Mouse (Mus musculus) liver, embryonic 16.5 days (tissue): ENCODE results near the gene 0610010K14Rik. TPM values are rescaled to one million over a fixed set of nuclear protein-coding genes. Genes with fewer than 3 reads are reported as not detected.
A peak's percentile ranks its signal among the peaks of the same experiment; 100 is the strongest.

ENCODE experiments used
- ATAC-seq: fragments of 200-750 bp; cut with Nextera tagmentation; 2 replicates; pipeline ENCODE4 v1.8.0; 2017; ENCODE audit warnings: low read depth, mild to moderate bottlenecking, moderate number of reproducible peaks, moderate library complexity
- H3K27ac ChIP-seq: fragments of 300-500 bp; sonication (generic); 2 replicates; pipeline ENCODE4 v1.5.1; 2014; ENCODE audit warnings: mild to moderate bottlenecking, low read length
- H3K27me3 ChIP-seq: fragments of 300-500 bp; sonication (generic); 2 replicates; pipeline ENCODE4 v1.6.1; 2014; ENCODE audit warnings: low read depth, low read length, mixed read lengths; ENCODE audit not compliant: control insufficient read depth, insufficient read depth
- H3K36me3 ChIP-seq: fragments of 300-500 bp; sonication (generic); 2 replicates; pipeline ENCODE4 v1.6.1; 2014; ENCODE audit warnings: mild to moderate bottlenecking; ENCODE audit not compliant: control insufficient read depth, insufficient read depth
- H3K4me1 ChIP-seq: fragments of 300-500 bp; sonication (generic); 2 replicates; pipeline ENCODE4 v1.6.1; 2014; ENCODE audit warnings: low read depth, low read length, mixed read lengths; ENCODE audit not compliant: control insufficient read depth
- H3K4me2 ChIP-seq: fragments of 300-500 bp; sonication (generic); 2 replicates; pipeline ENCODE4 v1.6.1; 2014; ENCODE audit warnings: low read depth, low read length, mixed read lengths
- H3K4me3 ChIP-seq: fragments of 300-500 bp; sonication (generic); 2 replicates; pipeline ENCODE4 v1.5.1; 2014; ENCODE audit warnings: low read depth, mild to moderate bottlenecking, low read length
- H3K9ac ChIP-seq: fragments of 300-500 bp; sonication (generic); 2 replicates; pipeline ENCODE4 v1.6.1; 2014; ENCODE audit warnings: low read depth, low read length
- H3K9me3 ChIP-seq: fragments of 300-500 bp; sonication (generic); replicated peaks from 2 replicates; pipeline ENCODE4 v1.6.1; 2016; ENCODE audit warnings: low read length; ENCODE audit not compliant: control insufficient read depth
- WGBS: fragments of 180-500 bp; shearing (Covaris S2); extraction: QIAGEN DNeasy Blood & Tissue Kit; methylation state at CpG from one replicate; pipeline ENCODE4 v1.1.7; 2014; ENCODE audit not compliant: insufficient replicate concordance; 5-methylcytosine and 5-hydroxymethylcytosine counted together
- polyA plus RNA-seq: library from polyadenylated mRNA; unstranded; fragments of >200 nt; fragmentation: Nextera tagmentation; extraction: Ambion mirVana; gene quantifications from 2 replicates; pipeline ENCODE4 v1.2.1, GENCODE M21; 2015

Gene 0610010K14Rik
- polyA plus RNA-seq, 1 experiment from 2014 or later, result 54.5 TPM

DNA sequence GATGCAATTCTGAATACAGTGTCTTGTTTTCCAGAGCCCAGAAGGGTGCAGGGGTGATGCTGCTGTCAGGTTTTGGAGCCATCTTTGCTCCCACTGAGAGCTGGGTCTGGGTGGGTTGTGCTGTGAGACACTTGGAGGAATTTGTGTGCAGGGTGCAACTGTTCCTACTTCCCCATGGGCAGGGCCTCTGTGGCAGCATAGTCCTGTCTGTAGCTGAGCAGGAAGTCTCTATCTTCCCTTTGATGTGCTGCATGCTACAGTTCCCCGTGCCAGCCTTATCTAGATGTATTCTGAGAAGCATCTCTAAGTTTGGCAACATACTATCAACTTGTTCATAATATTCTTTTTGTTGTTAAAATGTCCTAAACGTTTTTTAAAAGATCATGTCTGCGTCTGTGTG, 27.5 kb upstream of the 0610010K14Rik start:
- no peak overlapping the region for H3K4me3 ChIP-seq
- 28% methylated on average over 3 of the region's 3 CpGs for WGBS

GRCm38 (mm10) chr11:70259035-70259434, 21.3 kb upstream of the 0610010K14Rik start:
- Histone ChIP-seq H3K27ac (no peak overlapping the region), H3K36me3 (no peaks in the 10 kb centered on the region), H3K4me3 (no peak overlapping the region), H3K4me1 (no peaks in the 10 kb centered on the region), H3K9me3 (no peaks in the 10 kb centered on the region), H3K4me2 (no peak overlapping the region), H3K27me3 (peaks cover 19% of the 10 kb centered on the region), H3K9ac (no peak overlapping the region)
- no peak for ATAC-seq
- 81% methylated on average over 4 of the region's 4 CpGs for WGBS

More for the DNA sequence above, 27.5 kb upstream of the 0610010K14Rik start:
- Histone ChIP-seq H3K36me3 (no peaks in the 10 kb centered on the region), H3K27ac (no peak overlapping the region), H3K4me2 (no peak overlapping the region), H3K4me1 (no peaks in the 10 kb centered on the region), H3K27me3 (no peaks in the 10 kb centered on the region), H3K9me3 (no peaks in the 10 kb centered on the region), H3K9ac (no peak overlapping the region)
- ATAC-seq, result no peak

GRCm38 (mm10) chr11:70254931-70255531, 17.3 kb upstream of the 0610010K14Rik start, which contains the start of gene Alox12:
Alox12 (minus strand) TSS chr11:70255353.
- Histone ChIP-seq H3K9ac (no peak within 1 kb of the TSS), H3K27me3 (peaks cover 40% of the 10 kb centered on the region), H3K9me3 (no peaks in the 10 kb centered on the region), H3K4me1 (no peaks in the 10 kb centered on the region), H3K27ac (no peak within 1 kb of the TSS), H3K4me3 (peak within 1 kb of the TSS; percentile 39), H3K36me3 (no peaks in the 10 kb centered on the region), H3K4me2 (peak within 1 kb of the TSS; percentile 51)
- 0 out of 2 replicates have a peak, but pooled peaks have one; percentile 37 for ATAC-seq
- WGBS, result 5% methylated on average over 25 of the region's 25 CpGs

- H3K27me3 ChIP-seq, result peaks cover 40% of the 10 kb centered on the region
- no peak overlapping the region for H3K27ac ChIP-seq
- H3K36me3 ChIP-seq, result no peaks in the 10 kb centered on the region
- peak overlapping the region; percentile 51; the same call in 1 of the 2 replicates for H3K4me2 ChIP-seq
- no peaks in the 10 kb centered on the region for H3K4me1 ChIP-seq
- ATAC-seq, result no peak
- H3K9ac ChIP-seq, result no peak overlapping the region
- H3K9me3 ChIP-seq, result no peaks in the 10 kb centered on the region
- no peak overlapping the region; the same call in 1 of the 2 replicates for H3K4me3 ChIP-seq
- 2% methylated on average over 18 of the region's 18 CpGs for WGBS
Measured at GRCm38 (mm10) chr11:70254337-70254736, 16.6 kb upstream of the 0610010K14Rik start.

GRCm38 (mm10) chr11:70251853-70252252, 14.1 kb upstream of the 0610010K14Rik start:
- Histone ChIP-seq H3K9ac (no peak overlapping the region), H3K27ac (no peak overlapping the region), H3K36me3 (no peaks in the 10 kb centered on the region), H3K4me1 (no peaks in the 10 kb centered on the region), H3K4me2 (no peak overlapping the region), H3K4me3 (no peak overlapping the region), H3K9me3 (no peaks in the 10 kb centered on the region), H3K27me3 (peaks cover 40% of the 10 kb centered on the region)
- no peak for ATAC-seq
- 59% methylated on average over 8 of the region's 8 CpGs for WGBS

GRCm38 (mm10) chr11:70250150-70250549, 12.4 kb upstream of the 0610010K14Rik start:
- H3K9me3 ChIP-seq, result no peaks in the 10 kb centered on the region
- no peak for ATAC-seq
- no peak overlapping the region for H3K27ac ChIP-seq
- peaks cover 32% of the 10 kb centered on the region for H3K27me3 ChIP-seq
- H3K9ac ChIP-seq, result no peak overlapping the region
- WGBS, result 23% methylated on average over 11 of the region's 11 CpGs
- no peak overlapping the region for H3K4me3 ChIP-seq
- H3K4me1 ChIP-seq, result no peaks in the 10 kb centered on the region
- H3K36me3 ChIP-seq, result no peaks in the 10 kb centered on the region
- no peak overlapping the region for H3K4me2 ChIP-seq

DNA sequence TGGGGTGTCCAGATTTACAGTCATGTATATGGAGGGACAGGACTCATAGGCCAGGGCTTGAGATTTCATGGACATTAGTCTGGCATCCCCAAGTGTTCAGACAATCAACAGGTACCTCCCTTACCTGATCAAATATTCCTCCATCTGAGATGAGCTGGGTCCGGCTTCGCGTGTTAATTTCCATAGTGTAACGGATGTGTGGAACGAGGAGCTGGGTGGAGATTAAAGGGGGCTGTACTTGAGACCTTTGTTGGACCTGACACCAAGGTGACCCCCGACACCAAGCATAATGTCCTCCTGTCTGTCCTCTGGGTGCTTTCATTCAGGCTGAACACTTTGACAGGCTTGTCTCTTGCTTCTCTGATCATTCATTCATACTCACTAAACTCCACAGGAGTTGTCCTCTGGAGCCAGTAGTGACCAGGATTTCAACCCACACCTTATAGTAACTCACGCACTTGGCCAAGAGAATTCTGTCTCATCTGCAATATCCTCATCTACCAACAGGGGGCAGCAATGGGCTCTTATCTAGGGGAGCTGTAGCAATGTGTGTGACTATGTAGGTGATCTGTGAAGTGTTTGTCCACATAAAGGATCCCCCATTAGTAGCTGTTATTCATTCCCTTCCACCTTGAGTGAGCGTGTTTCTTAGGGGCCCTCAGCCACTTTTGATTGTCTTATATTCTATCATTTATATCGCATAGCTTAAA, 9.6 kb upstream of the 0610010K14Rik start:
- Histone ChIP-seq H3K4me1 (no peaks in the 10 kb centered on the region), H3K36me3 (no peaks in the 10 kb centered on the region), H3K27ac (no peak overlapping the region), H3K4me2 (no peak overlapping the region), H3K4me3 (no peak overlapping the region), H3K9me3 (no peaks in the 10 kb centered on the region), H3K9ac (no peak overlapping the region), H3K27me3 (peaks cover 3% of the 10 kb centered on the region; the same call in 1 of the 2 replicates)
- 38% methylated on average over 9 of the region's 9 CpGs for WGBS
- ATAC-seq, result no peak

GRCm38 (mm10) chr11:70242591-70242990, 4.9 kb upstream of the 0610010K14Rik start:
- H3K36me3 ChIP-seq, result no peaks in the 10 kb centered on the region

More at GRCm38 (mm10) chr11:70242591-70242990, 4.9 kb upstream of the 0610010K14Rik start:
- ATAC-seq, result no peak
- no peak overlapping the region for H3K4me3 ChIP-seq
- H3K27me3 ChIP-seq, result no peaks in the 10 kb centered on the region
- H3K9me3 ChIP-seq, result no peaks in the 10 kb centered on the region
- WGBS, result 53% methylated on average over 11 of the region's 11 CpGs
- H3K9ac ChIP-seq, result no peak overlapping the region
- H3K4me2 ChIP-seq, result no peak overlapping the region
- H3K4me1 ChIP-seq, result peaks cover 10% of the 10 kb centered on the region
- H3K27ac ChIP-seq, result no peak overlapping the region
